Mouse (Mus musculus): ENCODE data around the gene Naa40. TPM values are rescaled to one million over a fixed set of nuclear protein-coding genes. Genes with fewer than 3 reads are reported as not detected.

Naa40 gene
- polyA plus RNA-seq, 1 experiment, result 1.7 TPM

GRCm38 (mm10) chr19:7266421-7266831, 25.4 kb upstream of the Naa40 start:
- Histone ChIP-seq H3K27me3 (ENCODE audit: control insufficient read depth) (peaks cover 56% of the 10 kb centered on the region), H3K4me3 (replicated peaks) (no peak overlapping the region), H3K9me3 (ENCODE audit: control insufficient read depth, low read length) (peaks cover 6% of the 10 kb centered on the region), H3K36me3 (ENCODE audit: control insufficient read depth) (no peaks in the 10 kb centered on the region), H3K4me1 (ENCODE audit: control insufficient read depth) (peaks cover 30% of the 10 kb centered on the region)
- no peak for TF ChIP-seq GATA1 (IDR thresholded peaks at IDR 0.05; ENCODE audit: low read length)
- TF ChIP-seq TAL1 (IDR thresholded peaks at IDR 0.05; ENCODE audit: low read length), result no peak

- Histone ChIP-seq H3K9me3 (ENCODE audit: control insufficient read depth, low read length) (peaks cover 6% of the 10 kb centered on the region), H3K4me3 (replicated peaks) (no peak overlapping the region), H3K36me3 (ENCODE audit: control insufficient read depth) (no peaks in the 10 kb centered on the region), H3K27me3 (ENCODE audit: control insufficient read depth) (peaks cover 56% of the 10 kb centered on the region), H3K4me1 (ENCODE audit: control insufficient read depth) (peaks cover 30% of the 10 kb centered on the region)
- TF ChIP-seq TAL1 (IDR thresholded peaks at IDR 0.05; ENCODE audit: low read length) (no peak), GATA1 (IDR thresholded peaks at IDR 0.05; ENCODE audit: low read length) (no peak)
These were observed 24.7 kb upstream of the Naa40 start for GRCm38 (mm10) chr19:7265478-7266191.

- TF ChIP-seq TAL1 (IDR thresholded peaks at IDR 0.05; ENCODE audit: low read length), result no peak
- no peak for TF ChIP-seq GATA1 (IDR thresholded peaks at IDR 0.05; ENCODE audit: low read length)
- no peaks in the 10 kb centered on the region for H3K36me3 ChIP-seq (ENCODE audit: control insufficient read depth)
- peaks cover 30% of the 10 kb centered on the region for H3K4me1 ChIP-seq (ENCODE audit: control insufficient read depth)
- peaks cover 52% of the 10 kb centered on the region for H3K27me3 ChIP-seq (ENCODE audit: control insufficient read depth)
- H3K4me3 ChIP-seq (replicated peaks), result no peak overlapping the region
- H3K9me3 ChIP-seq (ENCODE audit: control insufficient read depth, low read length), result peaks cover 6% of the 10 kb centered on the region
These were observed 23.9 kb upstream of the Naa40 start for GRCm38 (mm10) chr19:7264766-7265331.

GRCm38 (mm10) chr19:7264088-7264765, 23.2 kb upstream of the Naa40 start:
- TF ChIP-seq GATA1 (IDR thresholded peaks at IDR 0.05; ENCODE audit: low read length), result no peak
- no peak for TF ChIP-seq TAL1 (IDR thresholded peaks at IDR 0.05; ENCODE audit: low read length)
- Histone ChIP-seq H3K9me3 (ENCODE audit: control insufficient read depth, low read length) (peaks cover 6% of the 10 kb centered on the region), H3K4me3 (replicated peaks) (no peak overlapping the region), H3K4me1 (ENCODE audit: control insufficient read depth) (peaks cover 29% of the 10 kb centered on the region), H3K36me3 (ENCODE audit: control insufficient read depth) (no peaks in the 10 kb centered on the region), H3K27me3 (ENCODE audit: control insufficient read depth) (peaks cover 46% of the 10 kb centered on the region)

GRCm38 (mm10) chr19:7262592-7262991, 21.6 kb upstream of the Naa40 start:
- Histone ChIP-seq H3K27me3 (ENCODE audit: control insufficient read depth) (peaks cover 30% of the 10 kb centered on the region), H3K4me3 (replicated peaks) (no peak overlapping the region), H3K36me3 (ENCODE audit: control insufficient read depth) (no peaks in the 10 kb centered on the region), H3K9me3 (ENCODE audit: control insufficient read depth, low read length) (peaks cover 6% of the 10 kb centered on the region), H3K4me1 (ENCODE audit: control insufficient read depth) (peaks cover 13% of the 10 kb centered on the region)
- TF ChIP-seq TAL1 (IDR thresholded peaks at IDR 0.05; ENCODE audit: low read length), result no peak
- no peak for TF ChIP-seq GATA1 (IDR thresholded peaks at IDR 0.05; ENCODE audit: low read length)

GRCm38 (mm10) chr19:7261964-7262363, 21.0 kb upstream of the Naa40 start:
- Histone ChIP-seq H3K36me3 (ENCODE audit: control insufficient read depth) (no peaks in the 10 kb centered on the region), H3K27me3 (ENCODE audit: control insufficient read depth) (peaks cover 23% of the 10 kb centered on the region), H3K4me1 (ENCODE audit: control insufficient read depth) (peaks cover 8% of the 10 kb centered on the region), H3K4me3 (replicated peaks) (no peak overlapping the region), H3K9me3 (ENCODE audit: control insufficient read depth, low read length) (peaks cover 6% of the 10 kb centered on the region)
- TF ChIP-seq TAL1 (IDR thresholded peaks at IDR 0.05; ENCODE audit: low read length), result no peak
- no peak for TF ChIP-seq GATA1 (IDR thresholded peaks at IDR 0.05; ENCODE audit: low read length)

GRCm38 (mm10) chr19:7261476-7261875, 20.5 kb upstream of the Naa40 start:
- Histone ChIP-seq H3K36me3 (ENCODE audit: control insufficient read depth) (no peaks in the 10 kb centered on the region), H3K27me3 (ENCODE audit: control insufficient read depth) (peaks cover 19% of the 10 kb centered on the region), H3K9me3 (ENCODE audit: control insufficient read depth, low read length) (peaks cover 6% of the 10 kb centered on the region), H3K4me3 (replicated peaks) (no peak overlapping the region), H3K4me1 (ENCODE audit: control insufficient read depth) (peaks cover 8% of the 10 kb centered on the region)
- TF ChIP-seq GATA1 (IDR thresholded peaks at IDR 0.05; ENCODE audit: low read length), result no peak
- TF ChIP-seq TAL1 (IDR thresholded peaks at IDR 0.05; ENCODE audit: low read length), result no peak

GRCm38 (mm10) chr19:7257881-7258280, 16.9 kb upstream of the Naa40 start:
- Histone ChIP-seq H3K27me3 (ENCODE audit: control insufficient read depth) (no peaks in the 10 kb centered on the region; the same call in 1 of the 2 replicates), H3K36me3 (ENCODE audit: control insufficient read depth) (no peaks in the 10 kb centered on the region), H3K4me3 (replicated peaks) (no peak overlapping the region), H3K9me3 (ENCODE audit: control insufficient read depth, low read length) (peaks cover 9% of the 10 kb centered on the region), H3K4me1 (ENCODE audit: control insufficient read depth) (no peaks in the 10 kb centered on the region)
- TF ChIP-seq TAL1 (IDR thresholded peaks at IDR 0.05; ENCODE audit: low read length) (no peak), GATA1 (IDR thresholded peaks at IDR 0.05; ENCODE audit: low read length) (no peak)

GRCm38 (mm10) chr19:7246021-7246420, 5.0 kb upstream of the Naa40 start:
- H3K4me1 ChIP-seq (ENCODE audit: control insufficient read depth), result peaks cover 10% of the 10 kb centered on the region
- TF ChIP-seq TAL1 (IDR thresholded peaks at IDR 0.05; ENCODE audit: low read length) (no peak), GATA1 (IDR thresholded peaks at IDR 0.05; ENCODE audit: low read length) (no peak)
- no peaks in the 10 kb centered on the region for H3K36me3 ChIP-seq (ENCODE audit: control insufficient read depth)
- H3K9me3 ChIP-seq (ENCODE audit: control insufficient read depth, low read length), result no peaks in the 10 kb centered on the region
- no peak overlapping the region for H3K4me3 ChIP-seq (replicated peaks)
- H3K27me3 ChIP-seq (ENCODE audit: control insufficient read depth), result peaks cover 5% of the 10 kb centered on the region; the same call in 1 of the 2 replicates

Data from erythroblast, embryonic 14.5 days (primary cell).